Mouse (Mus musculus) neutrophil, adult 65 days (primary cell): Measurements from ENCODE around the gene Olfr93. TPM values are rescaled to one million over a fixed set of nuclear protein-coding genes. Genes with fewer than 3 reads are reported as not detected.

Source experiments
- total RNA-seq: library from RNA; stranded (reverse); gene quantifications from 2 replicates; pipeline ENCODE4 v1.2.4, GENCODE M21; 2023

Olfr93 gene
- not detected in 2 replicates for total RNA-seq

DNA sequence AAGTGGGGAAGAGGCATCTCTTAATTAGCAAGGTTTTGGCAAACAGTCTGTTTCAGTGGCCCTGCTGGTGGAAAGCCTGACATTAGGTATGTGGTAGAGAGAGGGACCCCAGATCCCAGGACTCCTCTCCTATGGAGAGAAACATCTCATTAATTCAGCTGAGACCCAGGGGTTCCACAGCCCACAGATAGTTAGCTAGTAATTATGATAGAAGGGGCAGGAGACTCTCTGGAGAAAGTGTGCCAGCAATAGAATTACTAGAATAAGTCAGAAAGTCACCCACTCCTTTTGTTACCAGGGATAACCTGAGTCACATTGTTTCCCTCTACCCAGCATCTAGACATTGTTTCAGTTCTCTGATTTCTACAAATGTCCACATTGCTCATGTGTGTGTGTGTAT, at the start of gene Olfr93:
TSS of gene Olfr93 (minus strand) at position 101 of the 400 bp plus-strand sequence.

DNA sequence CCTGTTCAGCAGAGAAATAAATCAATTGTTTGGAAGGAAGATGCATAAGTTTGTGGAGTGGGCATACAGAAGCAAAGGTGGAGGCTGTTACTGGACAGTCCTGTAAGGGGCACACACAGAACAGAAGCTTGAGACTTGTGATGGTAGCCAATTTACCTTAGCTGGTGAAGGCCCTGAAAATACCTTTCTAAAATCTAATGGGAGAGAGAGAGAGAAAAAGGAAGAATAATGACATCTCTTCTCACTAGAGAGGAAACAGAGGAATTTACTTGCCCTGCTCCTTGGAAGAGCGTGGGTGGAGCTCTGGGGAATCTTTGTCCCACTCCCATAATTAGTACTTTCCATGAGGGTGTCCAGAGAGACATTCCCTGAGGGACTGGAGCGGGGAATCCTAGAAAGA, 39.6 kb upstream of the Olfr93 start, which contains the start of gene Olfr94:
TSS of gene Olfr94 (minus strand) at position 101 of the 400 bp plus-strand sequence.

DNA sequence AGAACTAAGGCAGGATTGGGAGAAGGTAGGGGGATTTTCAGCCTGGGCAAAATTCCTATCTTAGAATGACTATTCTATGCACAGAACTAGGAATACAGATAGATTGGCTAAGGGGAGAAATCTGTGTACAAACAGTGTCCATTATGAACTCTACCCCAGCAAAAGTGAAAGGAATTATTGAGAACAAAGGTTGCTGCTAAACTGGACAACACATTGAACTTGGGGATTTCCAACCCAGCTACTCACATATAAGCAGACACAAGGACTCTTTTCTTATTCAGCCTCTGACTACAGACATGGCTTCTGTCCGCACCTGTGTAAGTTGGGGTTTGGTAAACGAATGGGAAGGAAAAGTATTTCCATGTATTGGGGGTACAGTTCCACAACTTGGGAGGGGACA, 32.4 kb upstream of the Olfr93 start, which contains the start of gene Ubd:
TSS of gene Ubd (plus strand) at position 237 of the 400 bp plus-strand sequence.

DNA sequence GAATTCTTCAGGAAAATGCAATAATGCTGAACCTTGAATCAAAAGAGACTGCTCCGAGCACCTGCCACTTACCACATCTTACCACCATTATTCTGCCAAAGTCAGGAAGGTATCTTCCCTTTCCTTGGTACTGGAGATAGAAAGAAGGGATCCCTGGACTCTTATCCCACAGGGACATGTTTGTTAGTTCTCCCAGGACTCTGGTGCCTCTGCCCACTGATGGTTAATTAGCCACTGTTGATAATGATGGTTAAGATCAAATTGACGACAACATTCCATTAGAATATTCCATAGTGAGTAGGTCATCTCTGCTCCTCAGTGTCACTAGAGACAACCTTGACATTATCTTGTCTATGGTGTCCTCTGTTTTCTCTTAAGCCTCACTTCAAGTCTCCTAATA, 41.3 kb downstream of the Olfr93 start, which contains the start of gene Olfr92:
TSS of gene Olfr92 (minus strand) at position 101 of the 400 bp plus-strand sequence.

DNA sequence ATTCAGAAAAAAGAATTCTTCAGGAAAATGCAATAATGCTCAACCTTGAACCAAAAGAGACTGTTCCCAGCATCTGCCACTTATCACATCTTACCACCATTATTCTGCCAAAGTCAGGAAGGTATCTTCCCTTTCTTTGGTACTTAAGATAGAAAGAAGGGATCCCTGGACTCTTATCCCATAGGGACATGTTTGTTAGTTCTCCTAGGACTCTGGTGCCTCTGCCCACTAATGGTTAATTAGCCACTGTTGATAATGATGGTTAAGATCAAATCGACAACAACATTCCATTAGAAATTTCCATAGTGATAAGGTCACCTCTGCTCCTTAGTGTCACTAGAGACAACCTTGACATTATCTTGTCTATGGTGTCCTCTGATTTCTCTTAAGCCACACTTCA, 63.1 kb downstream of the Olfr93 start, which contains the start of gene Olfr91:
TSS of gene Olfr91 (minus strand) at position 101 of the 400 bp plus-strand sequence.

Other genes with a start within 250 kb of the Olfr93 start
- gene Rnf39, start 218.6 kb downstream of the Olfr93 start, total RNA-seq, result not detected in 2 replicates
- gene Ppp1r11, start 209.8 kb downstream of the Olfr93 start, total RNA-seq, result 20.5 and 35.8 TPM in 2 replicates
- 30.9 and 36.7 TPM in 2 replicates for gene Znrd1, start 202.9 kb downstream of the Olfr93 start, total RNA-seq
- 0.68 and 1.2 TPM in 2 replicates for gene Znrd1as, start 202.9 kb downstream of the Olfr93 start, total RNA-seq
- gene 2410137M14Rik, start 180.3 kb downstream of the Olfr93 start, total RNA-seq, result not detected in 2 replicates
- not detected in 2 replicates for gene H2-M5, start 172.0 kb downstream of the Olfr93 start, total RNA-seq
- not detected in 2 replicates for gene Zfp57, start 160.3 kb downstream of the Olfr93 start, total RNA-seq
- not detected in 2 replicates for gene Mog, start 138.1 kb downstream of the Olfr93 start, total RNA-seq
- 148 and 221 TPM in 2 replicates for gene Gabbr1, start 115.5 kb downstream of the Olfr93 start, total RNA-seq
- gene Olfr90, start 73.0 kb downstream of the Olfr93 start, total RNA-seq, result not detected in 2 replicates
- gene Olfr91, start 63.2 kb downstream of the Olfr93 start, total RNA-seq, result not detected in 2 replicates
- not detected in 2 replicates for gene Olfr92, start 41.4 kb downstream of the Olfr93 start, total RNA-seq
- gene Ubd, start 32.4 kb upstream of the Olfr93 start, total RNA-seq, result not detected in 2 replicates
- not detected in 2 replicates for gene Olfr94, start 39.5 kb upstream of the Olfr93 start, total RNA-seq
- not detected in 2 replicates for gene Olfr95, start 51.6 kb upstream of the Olfr93 start, total RNA-seq
- gene Olfr96, start 58.7 kb upstream of the Olfr93 start, total RNA-seq, result not detected in 2 replicates
- gene Olfr97, start 75.8 kb upstream of the Olfr93 start, total RNA-seq, result not detected in 2 replicates
- not detected in 2 replicates for gene Olfr98, start 102.3 kb upstream of the Olfr93 start, total RNA-seq
- 4.4 and 4.6 TPM in 2 replicates for gene H2-M3, start 108.7 kb upstream of the Olfr93 start, total RNA-seq
- gene Olfr99, start 122.0 kb upstream of the Olfr93 start, total RNA-seq, result not detected in 2 replicates
- gene Olfr101, start 142.8 kb upstream of the Olfr93 start, total RNA-seq, result not detected in 2 replicates
- gene Olfr102, start 155.6 kb upstream of the Olfr93 start, total RNA-seq, result not detected in 2 replicates
- gene Olfr103, start 178.2 kb upstream of the Olfr93 start, total RNA-seq, result not detected in 2 replicates
- gene Olfr104-ps, start 198.1 kb upstream of the Olfr93 start, total RNA-seq, result not detected in 2 replicates
- not detected in 2 replicates for gene Olfr105-ps, start 217.5 kb upstream of the Olfr93 start, total RNA-seq
- not detected in 2 replicates for gene Olfr106-ps, start 228.9 kb upstream of the Olfr93 start, total RNA-seq
- gene Olfr107, start 237.7 kb upstream of the Olfr93 start, total RNA-seq, result not detected in 2 replicates